ENCODE assay signal across 8 mouse cellular contexts in the genomic region with DNA sequence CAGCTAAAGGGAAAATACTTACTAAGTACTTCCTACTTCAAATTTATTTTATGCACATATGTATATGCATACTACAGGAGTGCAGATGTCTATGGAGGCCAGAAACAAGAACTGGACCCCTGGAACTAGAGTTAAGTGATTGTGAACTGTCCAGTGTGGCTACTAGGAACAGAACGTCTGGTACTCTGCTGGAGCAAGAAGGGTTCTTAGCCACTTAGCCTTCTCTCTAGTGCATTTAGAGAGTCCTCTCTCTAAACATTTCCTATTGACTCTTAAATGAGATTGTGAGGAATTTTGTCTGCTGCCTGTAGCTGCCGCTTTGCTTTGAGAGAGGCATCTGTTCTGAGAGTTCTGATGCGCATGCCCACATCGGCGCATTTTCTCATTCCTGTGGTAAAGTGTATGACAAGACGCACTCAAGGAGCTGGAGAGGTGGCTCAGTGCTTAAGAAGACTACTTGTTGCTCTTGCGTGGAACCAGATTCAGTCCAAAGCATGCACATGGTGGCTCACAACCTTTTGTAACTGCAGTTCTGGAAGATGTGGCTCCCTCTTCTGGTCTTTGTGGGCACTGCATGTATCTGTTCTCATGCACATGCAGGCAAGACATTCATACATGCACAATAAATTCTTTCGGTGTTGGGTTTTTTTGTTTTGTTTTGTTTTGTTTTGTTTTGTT.
DNase-seq lines count a peak whose midpoint lies in the region; ATAC-seq and TF ChIP-seq lines count a peak whose summit lies in the region.

No protein-coding gene starts in this region.

- no peak overlapping the region for H3K27ac ChIP-seq in forebrain, postnatal 0 days (ENCODE audit: low read depth, low read length)
- H3K27ac ChIP-seq in forebrain, embryonic 12.5 days: no peak overlapping the region
- no peak overlapping the region for H3K27ac ChIP-seq in neural tube, embryonic 15.5 days (replicated peaks)
- no peak overlapping the region for H3K27ac ChIP-seq in layer of hippocampus, adult 2 months

- no peak for ATAC-seq in forebrain, postnatal 0 days
- no peak for ATAC-seq in forebrain, embryonic 12.5 days (ENCODE audit: low FRiP score)
- no peak for ATAC-seq in neural tube, embryonic 15.5 days (ENCODE audit: low FRiP score)

- no peaks in the 10 kb centered on the region for H3K27me3 ChIP-seq in forebrain, postnatal 0 days (ENCODE audit: insufficient read depth, low read length)
- H3K27me3 ChIP-seq in forebrain, embryonic 12.5 days: no peaks in the 10 kb centered on the region
- no peaks in the 10 kb centered on the region for H3K27me3 ChIP-seq in neural tube, embryonic 15.5 days (replicated peaks)

- H3K9me3 ChIP-seq in forebrain, postnatal 0 days (ENCODE audit: low read length): no peaks in the 10 kb centered on the region
- no peaks in the 10 kb centered on the region for H3K9me3 ChIP-seq in forebrain, embryonic 12.5 days
- no peaks in the 10 kb centered on the region for H3K9me3 ChIP-seq in neural tube, embryonic 15.5 days (replicated peaks)

- H3K36me3 ChIP-seq in forebrain, postnatal 0 days (ENCODE audit: insufficient read depth): no peaks in the 10 kb centered on the region
- no peaks in the 10 kb centered on the region for H3K36me3 ChIP-seq in forebrain, embryonic 12.5 days (replicated peaks)
- H3K36me3 ChIP-seq in neural tube, embryonic 15.5 days: no peaks in the 10 kb centered on the region

- TF ChIP-seq CTCF in forebrain, postnatal 0 days (IDR thresholded peaks at IDR 0.05; ENCODE audit: low read depth): peak; percentile 65
- TF ChIP-seq CTCF in layer of hippocampus, adult 2 months (conservative IDR thresholded peaks at IDR 0.05): peak; percentile 77

- DNase-seq in forebrain, postnatal 0 days: peak; percentile 51
- DNase-seq in neural tube, embryonic 10.5 days (ENCODE audit: extremely low spot score, low spot score): peak; percentile 59
- peak; percentile 22 for DNase-seq in c-Kit-positive CD71-negative TER-119-negative erythroid progenitor cells, embryonic 14.5 days (ENCODE audit: low read depth)
- DNase-seq in layer of hippocampus, adult 2 months (ENCODE audit: low spot score in 2 of 2): peak; percentile 3 to 29
- DNase-seq in retina, postnatal 1 day: peak; percentile 59
- DNase-seq in MN1 (ENCODE audit: low spot score): no peak

- 89% methylated on average over 8 of the region's 8 CpGs for WGBS in forebrain, postnatal 0 days
- WGBS in forebrain, embryonic 12.5 days: 92% methylated on average over 8 of the region's 8 CpGs
- 91% methylated on average over 8 of the region's 8 CpGs for whole genome bisulfite sequencing in neural tube, embryonic 15.5 days

- H3K4me3 ChIP-seq in forebrain, postnatal 0 days (ENCODE audit: low read depth, low read length): no peak overlapping the region
- no peak overlapping the region for H3K4me3 ChIP-seq in forebrain, embryonic 12.5 days (replicated peaks)
- H3K4me3 ChIP-seq in neural tube, embryonic 15.5 days (replicated peaks): no peak overlapping the region
- H3K4me3 ChIP-seq in layer of hippocampus, adult 2 months: no peak overlapping the region

- H3K4me2 ChIP-seq in forebrain, postnatal 0 days (ENCODE audit: low read depth): no peak overlapping the region
- H3K4me2 ChIP-seq in forebrain, embryonic 12.5 days: no peak overlapping the region
- no peak overlapping the region for H3K4me2 ChIP-seq in neural tube, embryonic 15.5 days

- peaks cover under 1% of the 10 kb centered on the region; the same call in 1 of the 2 replicates for H3K4me1 ChIP-seq in forebrain, postnatal 0 days (ENCODE audit: insufficient read depth)
- H3K4me1 ChIP-seq in forebrain, embryonic 12.5 days: peaks cover 33% of the 10 kb centered on the region
- H3K4me1 ChIP-seq in neural tube, embryonic 15.5 days: peaks cover 13% of the 10 kb centered on the region

- H3K9ac ChIP-seq in forebrain, postnatal 0 days: no peak overlapping the region
- no peak overlapping the region for H3K9ac ChIP-seq in forebrain, embryonic 12.5 days
- no peak overlapping the region for H3K9ac ChIP-seq in neural tube, embryonic 15.5 days (replicated peaks)
